Mouse (Mus musculus): ENCODE data around the gene Fbxl17. TPM values are rescaled to one million over a fixed set of nuclear protein-coding genes. Genes with fewer than 3 reads are reported as not detected.

Fbxl17 gene
- polyA plus RNA-seq, 1 experiment from 2014 or later: 3.7 TPM

DNA sequence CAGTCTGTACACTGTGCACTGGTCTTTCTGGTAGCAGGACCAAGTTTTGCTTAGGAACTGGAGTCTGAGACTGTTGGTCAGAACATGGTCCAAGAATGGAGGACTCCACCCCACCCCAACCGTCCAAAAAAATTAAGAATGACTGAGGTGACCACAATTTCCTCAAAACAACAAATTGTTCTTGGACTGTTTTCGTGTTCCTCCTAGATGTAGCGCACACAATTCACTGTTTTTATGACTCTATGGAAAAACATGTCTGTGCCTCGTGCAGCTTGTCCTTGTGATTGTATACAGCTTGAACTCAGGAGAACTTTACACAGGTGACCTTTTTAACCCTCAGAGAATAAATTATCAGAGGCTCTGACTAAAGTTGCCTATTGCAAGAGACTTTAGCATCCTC is 220.7 kb downstream of the Fbxl17 start:
- no peaks in the 10 kb centered on the region for H3K36me3 ChIP-seq
- no peaks in the 10 kb centered on the region for H3K9me3 ChIP-seq (replicated peaks)
- H3K4me3 ChIP-seq: no peak overlapping the region
- H3K4me1 ChIP-seq: peaks cover 19% of the 10 kb centered on the region
- H3K27me3 ChIP-seq (ENCODE audit: low read depth, poor library complexity, severe bottlenecking): no peaks in the 10 kb centered on the region
- DNase-seq (ENCODE audit: low spot score): no peak
- 86% methylated on average over 4 of the region's 4 CpGs for WGBS
- no peak overlapping the region for H3K27ac ChIP-seq (replicated peaks)

- Histone ChIP-seq H3K4me1 (peaks cover 18% of the 10 kb centered on the region), H3K9me3 (replicated peaks) (no peaks in the 10 kb centered on the region), H3K27me3 (ENCODE audit: low read depth, poor library complexity, severe bottlenecking) (no peaks in the 10 kb centered on the region), H3K27ac (replicated peaks) (no peak overlapping the region), H3K4me3 (no peak overlapping the region), H3K36me3 (no peaks in the 10 kb centered on the region)
- 88% methylated on average over 2 of the region's 2 CpGs for WGBS
- DNase-seq (ENCODE audit: low spot score): no peak
Measured at GRCm38 (mm10) chr17:63273353-63273752, 226.5 kb downstream of the Fbxl17 start.

DNA sequence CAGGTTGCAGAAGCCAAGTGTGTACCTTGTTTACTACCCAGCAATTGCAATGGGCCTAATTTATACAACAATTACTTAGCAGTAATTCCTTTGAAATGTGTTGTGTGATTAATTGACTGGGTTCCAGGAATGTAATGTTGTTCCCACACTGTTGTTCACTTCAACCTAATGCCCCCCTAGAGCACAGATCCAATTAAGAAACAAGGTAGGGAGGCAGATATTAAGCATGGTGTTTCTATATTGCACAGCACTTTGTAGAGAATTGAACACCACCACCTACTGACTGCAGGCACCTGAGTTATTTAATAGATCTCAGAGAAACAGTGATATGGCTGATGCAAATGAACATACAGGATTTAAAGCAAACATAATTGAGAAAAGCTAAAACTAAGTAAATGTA is 226.9 kb downstream of the Fbxl17 start:
- no peaks in the 10 kb centered on the region for H3K27me3 ChIP-seq (ENCODE audit: low read depth, poor library complexity, severe bottlenecking)
- no peaks in the 10 kb centered on the region for H3K36me3 ChIP-seq
- H3K4me1 ChIP-seq: peaks cover 22% of the 10 kb centered on the region
- DNase-seq (ENCODE audit: low spot score): no peak
- no peak overlapping the region for H3K27ac ChIP-seq (replicated peaks)
- no peaks in the 10 kb centered on the region for H3K9me3 ChIP-seq (replicated peaks)
- H3K4me3 ChIP-seq: no peak overlapping the region

GRCm38 (mm10) chr17:63271000-63271399 is 228.8 kb downstream of the Fbxl17 start:
- H3K4me1 ChIP-seq: peaks cover 26% of the 10 kb centered on the region
- no peak for DNase-seq (ENCODE audit: low spot score)
- WGBS: 79% methylated on average over 6 of the region's 6 CpGs
- no peaks in the 10 kb centered on the region for H3K9me3 ChIP-seq (replicated peaks)
- no peaks in the 10 kb centered on the region for H3K27me3 ChIP-seq (ENCODE audit: low read depth, poor library complexity, severe bottlenecking)
- no peak overlapping the region for H3K4me3 ChIP-seq
- H3K36me3 ChIP-seq: no peaks in the 10 kb centered on the region
- no peak overlapping the region for H3K27ac ChIP-seq (replicated peaks)

DNA sequence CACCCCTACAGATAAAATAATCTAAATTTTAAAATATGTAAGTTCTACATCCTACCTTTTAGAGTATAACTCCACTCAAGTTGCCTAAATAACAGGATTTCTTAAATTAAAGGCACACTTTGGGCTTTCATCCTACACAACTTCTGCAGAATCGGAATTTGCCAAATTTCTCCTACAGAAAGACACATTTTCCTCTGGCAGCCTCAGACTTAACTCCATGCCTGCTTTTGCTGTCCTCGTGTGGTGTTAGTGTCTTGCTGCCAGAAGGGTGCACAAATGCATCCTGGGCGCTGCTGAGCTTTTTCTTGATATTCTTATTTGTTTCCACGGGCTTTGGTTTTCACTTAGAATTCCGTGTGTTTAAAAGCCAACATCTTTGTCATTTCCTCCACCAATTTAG is 229.3 kb downstream of the Fbxl17 start:
- 83% methylated on average over 5 of the region's 5 CpGs for WGBS
- H3K27ac ChIP-seq (replicated peaks): no peak overlapping the region

GRCm38 (mm10) chr17:63262674-63263073 is 237.1 kb downstream of the Fbxl17 start:
- Histone ChIP-seq H3K36me3 (no peaks in the 10 kb centered on the region), H3K27ac (replicated peaks) (no peak overlapping the region), H3K9me3 (replicated peaks) (no peaks in the 10 kb centered on the region), H3K4me1 (peaks cover 5% of the 10 kb centered on the region), H3K27me3 (ENCODE audit: low read depth, poor library complexity, severe bottlenecking) (no peaks in the 10 kb centered on the region), H3K4me3 (no peak overlapping the region)
- WGBS: 93% methylated on average over 5 of the region's 5 CpGs
- DNase-seq (ENCODE audit: low spot score): no peak

More for the DNA sequence above, 229.3 kb downstream of the Fbxl17 start:
- DNase-seq (ENCODE audit: low spot score): no peak
- H3K27me3 ChIP-seq (ENCODE audit: low read depth, poor library complexity, severe bottlenecking): no peaks in the 10 kb centered on the region
- H3K4me1 ChIP-seq: peaks cover 21% of the 10 kb centered on the region
- no peaks in the 10 kb centered on the region for H3K36me3 ChIP-seq
- H3K9me3 ChIP-seq (replicated peaks): no peaks in the 10 kb centered on the region
- no peak overlapping the region for H3K4me3 ChIP-seq

DNA sequence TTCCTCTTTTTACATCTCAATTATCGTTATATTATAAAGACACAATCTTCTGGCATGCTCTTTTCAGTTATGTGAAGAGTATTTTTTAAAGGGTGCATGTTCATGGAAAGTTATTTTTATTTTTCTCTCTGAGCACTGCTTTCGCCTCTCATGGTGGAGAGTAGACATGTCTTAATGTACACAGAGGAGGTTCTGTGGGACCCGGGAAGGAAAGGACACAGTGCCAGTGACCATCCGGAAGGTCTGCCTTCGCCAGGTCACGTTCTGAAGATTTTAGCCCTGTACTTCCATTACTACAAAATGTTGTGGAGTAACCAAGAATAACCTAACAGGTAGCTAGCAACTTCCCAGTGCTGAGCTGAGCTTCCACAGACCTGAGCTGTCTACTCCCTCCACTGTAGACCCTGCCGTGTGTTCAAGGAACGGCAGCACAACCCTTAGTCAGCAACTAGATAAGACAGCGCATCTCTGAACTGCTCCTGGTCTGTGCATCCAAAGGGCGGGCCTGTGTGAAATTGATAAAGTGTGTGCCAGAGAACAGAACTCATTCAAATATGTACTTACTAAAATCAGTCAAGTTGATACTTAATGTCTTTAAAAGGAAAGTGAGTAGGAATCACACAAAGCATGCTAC is 238.2 kb downstream of the Fbxl17 start:
- no peaks in the 10 kb centered on the region for H3K36me3 ChIP-seq
- 93% methylated on average over 10 of the region's 10 CpGs for WGBS
- no peaks in the 10 kb centered on the region for H3K9me3 ChIP-seq (replicated peaks)

GRCm38 (mm10) chr17:63259091-63259490 is 240.7 kb downstream of the Fbxl17 start:
- DNase-seq (ENCODE audit: low spot score): no peak
- Histone ChIP-seq H3K9me3 (replicated peaks) (no peaks in the 10 kb centered on the region), H3K27me3 (ENCODE audit: low read depth, poor library complexity, severe bottlenecking) (no peaks in the 10 kb centered on the region), H3K36me3 (no peaks in the 10 kb centered on the region), H3K4me1 (no peaks in the 10 kb centered on the region), H3K27ac (replicated peaks) (no peak overlapping the region), H3K4me3 (no peak overlapping the region)
- 83% methylated on average over 3 of the region's 3 CpGs for WGBS

More for the DNA sequence above, 238.2 kb downstream of the Fbxl17 start:
- H3K4me3 ChIP-seq: no peak overlapping the region
- no peaks in the 10 kb centered on the region for H3K27me3 ChIP-seq (ENCODE audit: low read depth, poor library complexity, severe bottlenecking)
- DNase-seq (ENCODE audit: low spot score): no peak
- H3K4me1 ChIP-seq: no peaks in the 10 kb centered on the region
- H3K27ac ChIP-seq (replicated peaks): no peak overlapping the region

DNA sequence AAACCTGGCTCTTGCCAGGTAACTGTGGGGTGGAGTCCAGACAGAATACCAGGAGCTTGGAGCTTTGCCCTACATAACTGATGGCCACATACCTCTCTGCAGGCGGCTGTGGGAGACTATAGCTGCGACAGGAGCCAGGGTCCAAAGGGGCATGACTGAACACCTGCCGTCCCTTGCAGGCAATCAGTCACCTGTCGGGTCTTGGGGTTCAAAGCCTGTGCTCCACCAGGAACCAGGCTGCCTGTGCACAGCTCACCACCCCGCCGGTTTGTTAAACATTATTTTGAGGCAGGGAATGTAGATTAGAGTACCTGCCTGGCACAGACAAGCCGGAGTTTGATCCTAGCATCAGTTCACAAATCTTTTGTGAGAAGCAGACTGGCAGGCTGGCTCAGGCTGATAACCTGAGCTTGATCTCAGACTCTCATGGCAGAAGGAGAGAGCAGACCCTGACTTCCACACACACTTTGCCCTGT is 253.6 kb downstream of the Fbxl17 start:
- no peak for DNase-seq (ENCODE audit: low spot score)
- H3K36me3 ChIP-seq: peaks cover 6% of the 10 kb centered on the region; the same call in 1 of the 2 replicates
- H3K27me3 ChIP-seq (ENCODE audit: low read depth, poor library complexity, severe bottlenecking): no peaks in the 10 kb centered on the region
- H3K4me3 ChIP-seq: no peak overlapping the region
- H3K9me3 ChIP-seq (replicated peaks): no peaks in the 10 kb centered on the region
- 89% methylated on average over 7 of the region's 7 CpGs for WGBS
- no peak overlapping the region for H3K27ac ChIP-seq (replicated peaks)
- no peaks in the 10 kb centered on the region for H3K4me1 ChIP-seq

DNA sequence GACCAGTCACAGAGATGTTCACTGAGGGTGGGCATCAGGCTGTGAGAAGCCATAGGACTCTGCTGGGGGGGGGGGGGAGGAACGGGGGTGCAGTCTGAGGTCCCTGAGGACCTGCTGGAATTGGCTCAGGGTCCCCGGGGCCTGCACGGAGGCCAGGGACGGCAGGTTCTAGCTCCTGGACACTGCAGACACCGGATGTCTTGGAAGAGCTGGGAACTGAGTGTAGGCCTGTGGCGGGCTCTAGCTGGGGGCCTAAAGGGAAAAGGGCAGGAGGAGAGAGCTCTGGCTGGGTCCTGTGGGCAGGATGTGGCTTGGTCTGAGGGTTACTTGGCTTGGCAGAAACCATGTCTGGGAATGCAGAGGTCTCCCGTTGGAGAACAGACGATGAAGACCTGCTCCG is 254.3 kb downstream of the Fbxl17 start:
- WGBS: 90% methylated on average over 9 of the region's 9 CpGs
- Histone ChIP-seq H3K27me3 (ENCODE audit: low read depth, poor library complexity, severe bottlenecking) (no peaks in the 10 kb centered on the region), H3K9me3 (replicated peaks) (no peaks in the 10 kb centered on the region), H3K27ac (replicated peaks) (no peak overlapping the region), H3K4me1 (no peaks in the 10 kb centered on the region), H3K4me3 (no peak overlapping the region), H3K36me3 (peaks cover 6% of the 10 kb centered on the region; the same call in 1 of the 2 replicates)
- DNase-seq (ENCODE audit: low spot score): no peak

DNA sequence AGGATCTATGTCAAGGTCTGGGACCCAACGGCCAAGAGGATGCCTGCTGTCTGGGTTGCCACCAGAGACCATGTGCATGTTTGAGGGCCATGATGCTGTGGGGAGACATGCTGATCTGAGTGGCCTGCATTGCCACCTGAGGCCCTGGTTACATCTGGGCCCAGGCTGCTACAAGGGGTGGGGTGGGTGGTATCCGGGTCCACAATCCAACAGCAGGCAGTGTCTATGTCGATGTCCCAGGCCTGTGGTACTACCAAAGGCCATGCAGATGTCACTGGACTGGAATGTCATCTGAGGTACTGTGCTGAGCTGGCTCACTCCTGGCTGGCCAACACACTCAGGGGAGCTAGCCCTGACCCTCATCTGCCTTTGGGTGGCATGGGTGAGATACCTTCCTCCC is 257.1 kb downstream of the Fbxl17 start:
- no peak for DNase-seq (ENCODE audit: low spot score)
- Histone ChIP-seq H3K27ac (replicated peaks) (no peak overlapping the region), H3K9me3 (replicated peaks) (no peaks in the 10 kb centered on the region), H3K4me1 (no peaks in the 10 kb centered on the region), H3K36me3 (peaks cover 6% of the 10 kb centered on the region; the same call in 1 of the 2 replicates), H3K4me3 (no peak overlapping the region), H3K27me3 (ENCODE audit: low read depth, poor library complexity, severe bottlenecking) (no peaks in the 10 kb centered on the region)
- 91% methylated on average over 3 of the region's 3 CpGs for WGBS

- peaks cover 4% of the 10 kb centered on the region; the same call in 1 of the 2 replicates for H3K4me1 ChIP-seq
- no peak overlapping the region for H3K4me3 ChIP-seq
- H3K36me3 ChIP-seq: 0 out of 2 replicates have a peak, but pooled peaks cover 3% of the 10 kb centered on the region
- H3K27me3 ChIP-seq (ENCODE audit: low read depth, poor library complexity, severe bottlenecking): no peaks in the 10 kb centered on the region
- H3K9me3 ChIP-seq (replicated peaks): no peaks in the 10 kb centered on the region
- no peak for DNase-seq (ENCODE audit: low spot score)
- no peak overlapping the region for H3K27ac ChIP-seq (replicated peaks)
- 91% methylated on average over 5 of the region's 5 CpGs for WGBS
Measured at GRCm38 (mm10) chr17:63240731-63241106, 259.1 kb downstream of the Fbxl17 start.

DNA sequence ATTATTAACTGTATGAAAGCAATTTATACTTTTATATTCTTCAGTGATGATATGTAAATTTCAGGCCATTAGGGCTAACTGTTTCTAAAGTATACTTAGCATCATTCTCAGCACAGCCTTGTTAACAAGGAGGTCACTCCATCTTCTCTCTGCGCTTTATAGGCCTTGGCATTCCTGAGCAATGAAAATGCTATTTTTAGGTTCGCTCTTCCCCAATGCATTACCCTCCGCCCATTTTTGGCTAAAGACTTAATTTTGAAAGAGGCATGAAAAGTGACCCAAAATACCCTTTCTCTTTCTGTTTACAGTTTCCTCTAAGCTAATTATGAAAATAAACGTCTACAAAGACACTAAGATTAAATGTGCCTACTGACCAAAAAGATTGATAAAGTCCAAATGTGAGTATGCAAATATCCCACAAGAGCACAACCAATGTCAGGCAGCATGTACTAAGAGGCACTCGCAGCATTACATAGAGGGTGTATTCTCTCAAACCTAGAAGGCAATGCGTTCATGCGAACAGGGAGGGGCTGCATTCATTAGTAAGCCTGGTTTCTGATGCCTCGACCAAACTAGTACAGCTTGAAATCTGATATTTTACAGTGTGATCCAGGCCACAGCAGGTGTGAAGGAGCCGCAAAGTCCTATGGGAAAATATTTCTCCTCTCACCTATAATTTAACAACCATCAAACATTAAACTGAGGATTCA is 259.6 kb downstream of the Fbxl17 start:
- Histone ChIP-seq H3K4me3 (no peak overlapping the region), H3K27ac (replicated peaks) (no peak overlapping the region), H3K36me3 (0 out of 2 replicates have a peak, but pooled peaks cover 3% of the 10 kb centered on the region), H3K9me3 (replicated peaks) (no peaks in the 10 kb centered on the region), H3K4me1 (peaks cover 5% of the 10 kb centered on the region; the same call in 1 of the 2 replicates), H3K27me3 (ENCODE audit: low read depth, poor library complexity, severe bottlenecking) (no peaks in the 10 kb centered on the region)
- no peak for DNase-seq (ENCODE audit: low spot score)
- WGBS: 84% methylated on average over 9 of the region's 9 CpGs

Measured in midbrain, embryonic 10.5 days (tissue).